Mouse (Mus musculus) neural tube, embryonic 12.5 days (tissue): ENCODE results near the gene Gm47996. TPM values are rescaled to one million over a fixed set of nuclear protein-coding genes. Genes with fewer than 3 reads are reported as not detected.

Source experiments
- ATAC-seq: fragments of 200-750 bp; cut with Nextera tagmentation; 2 replicates; pipeline ENCODE4 v1.8.0; 2017; ENCODE audit warnings: low read depth, mild to moderate bottlenecking, moderate TSS enrichment, moderate library complexity; ENCODE audit not compliant: low FRiP score
- H3K27ac ChIP-seq: fragments of 300-500 bp; sonication (generic); 2 replicates; pipeline ENCODE4 v1.5.1; 2016
- H3K27me3 ChIP-seq: fragments of 300-500 bp; sonication (generic); replicated peaks from 2 replicates; pipeline ENCODE4 v1.6.1; 2016; ENCODE audit warnings: mild to moderate bottlenecking
- H3K36me3 ChIP-seq: fragments of 300-500 bp; sonication (generic); 2 replicates; pipeline ENCODE4 v1.6.1; 2016; ENCODE audit warnings: mild to moderate bottlenecking
- H3K4me1 ChIP-seq: fragments of 300-500 bp; sonication (generic); 2 replicates; pipeline ENCODE4 v1.6.1; 2016
- H3K4me2 ChIP-seq: fragments of 300-500 bp; sonication (generic); replicated peaks from 2 replicates; pipeline ENCODE4 v1.6.1; 2016; ENCODE audit warnings: mild to moderate bottlenecking
- H3K4me3 ChIP-seq: fragments of 300-500 bp; sonication (generic); 2 replicates; pipeline ENCODE4 v1.5.1; 2016
- H3K9ac ChIP-seq: fragments of 300-500 bp; sonication (generic); 2 replicates; pipeline ENCODE4 v1.6.1; 2016; ENCODE audit warnings: mild to moderate bottlenecking
- H3K9me3 ChIP-seq: fragments of 300-500 bp; sonication (generic); 2 replicates; pipeline ENCODE4 v1.6.1; 2016; ENCODE audit warnings: mild to moderate bottlenecking
- WGBS: fragments of 180-500 bp; shearing (Covaris S2); methylation state at CpG from one replicate; pipeline ENCODE4 v1.1.7; 2016; 5-methylcytosine and 5-hydroxymethylcytosine counted together
- polyA plus RNA-seq: library from polyadenylated mRNA; unstranded; fragments of >200 nt; fragmentation: Nextera tagmentation; extraction: Ambion mirVana; gene quantifications from 2 replicates; pipeline ENCODE4 v1.2.1, GENCODE M21; 2016

Gene Gm47996
- polyA plus RNA-seq, 1 experiment from 2014 or later = not detected

- WGBS = 78% methylated on average over 13 of the region's 13 CpGs
- H3K4me1 ChIP-seq = peaks cover 4% of the 10 kb centered on the region; the same call in 1 of the 2 replicates
- no peaks in the 10 kb centered on the region for H3K9me3 ChIP-seq
- no peak overlapping the region for H3K4me3 ChIP-seq
- no peaks in the 10 kb centered on the region for H3K36me3 ChIP-seq
- no peak overlapping the region for H3K4me2 ChIP-seq
- no peak overlapping the region for H3K27ac ChIP-seq
- H3K9ac ChIP-seq = no peak overlapping the region
- H3K27me3 ChIP-seq = no peaks in the 10 kb centered on the region
- ATAC-seq = no peak
These were observed 26.4 kb downstream of the Gm47996 start for GRCm38 (mm10) chr1:151236141-151236930.

DNA sequence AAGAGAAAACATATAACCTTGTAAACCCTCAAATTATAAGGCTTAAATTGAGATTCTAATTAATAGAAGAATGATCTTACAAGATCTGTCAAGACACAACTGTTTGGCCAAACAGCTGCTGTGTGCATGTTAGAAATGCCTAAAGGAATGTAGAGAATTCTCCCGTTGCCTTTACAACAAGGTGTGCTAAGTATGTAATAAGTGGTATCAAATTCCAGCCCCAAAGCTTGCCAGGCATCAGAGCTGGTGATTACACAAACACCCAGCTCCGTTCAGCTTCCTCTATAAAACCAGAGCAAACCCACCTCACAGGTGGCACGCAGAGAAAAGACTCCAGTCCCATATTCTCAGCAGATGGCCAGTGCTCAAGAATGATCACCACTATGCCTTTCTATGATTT lies 27.8 kb downstream of the Gm47996 start:
- no peaks in the 10 kb centered on the region for H3K27me3 ChIP-seq
- ATAC-seq = no peak
- WGBS = 79% methylated on average over 3 of the region's 3 CpGs

GRCm38 (mm10) chr1:151243332-151243731 lies 33.4 kb downstream of the Gm47996 start:
- H3K27ac ChIP-seq = no peak overlapping the region
- 92% methylated on average over 4 of the region's 4 CpGs for WGBS
- H3K27me3 ChIP-seq = no peaks in the 10 kb centered on the region
- H3K4me1 ChIP-seq = no peaks in the 10 kb centered on the region
- no peak overlapping the region for H3K4me3 ChIP-seq
- ATAC-seq = no peak
- H3K9ac ChIP-seq = no peak overlapping the region
- no peaks in the 10 kb centered on the region for H3K36me3 ChIP-seq
- no peaks in the 10 kb centered on the region for H3K9me3 ChIP-seq
- H3K4me2 ChIP-seq = no peak overlapping the region

More for the DNA sequence above, 27.8 kb downstream of the Gm47996 start:
- Histone ChIP-seq H3K36me3 (no peaks in the 10 kb centered on the region), H3K4me3 (no peak overlapping the region), H3K9me3 (no peaks in the 10 kb centered on the region), H3K4me2 (no peak overlapping the region), H3K27ac (no peak overlapping the region), H3K4me1 (peaks cover 4% of the 10 kb centered on the region; the same call in 1 of the 2 replicates), H3K9ac (no peak overlapping the region)

DNA sequence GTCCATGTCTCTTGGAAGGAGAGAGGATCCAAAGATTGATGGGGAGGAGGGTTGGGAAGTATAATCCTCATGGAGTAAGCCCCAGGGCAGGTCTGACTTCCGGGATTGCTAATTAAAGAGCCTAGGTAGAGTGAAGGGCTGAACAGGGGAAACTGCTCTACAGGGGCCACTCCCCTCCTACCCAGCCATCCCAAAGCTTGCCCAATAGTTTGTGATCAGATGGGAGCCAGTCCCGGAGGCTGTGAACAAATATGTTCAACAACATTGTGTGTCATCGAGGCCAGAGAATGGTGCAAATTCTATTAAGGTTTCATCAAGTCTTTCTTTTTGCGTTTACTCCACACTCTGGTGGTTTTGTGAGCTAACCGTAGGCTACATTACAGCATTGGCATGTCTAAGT lies 34.1 kb downstream of the Gm47996 start:
- Histone ChIP-seq H3K4me3 (no peak overlapping the region), H3K4me1 (no peaks in the 10 kb centered on the region), H3K4me2 (no peak overlapping the region), H3K36me3 (no peaks in the 10 kb centered on the region), H3K27ac (no peak overlapping the region), H3K9me3 (no peaks in the 10 kb centered on the region), H3K27me3 (no peaks in the 10 kb centered on the region), H3K9ac (no peak overlapping the region)
- no peak for ATAC-seq
- 89% methylated on average over 5 of the region's 5 CpGs for WGBS

- ATAC-seq = no peak
- Histone ChIP-seq H3K27ac (no peak overlapping the region), H3K27me3 (no peaks in the 10 kb centered on the region), H3K9me3 (no peaks in the 10 kb centered on the region), H3K4me3 (no peak overlapping the region), H3K9ac (no peak overlapping the region), H3K36me3 (no peaks in the 10 kb centered on the region), H3K4me1 (no peaks in the 10 kb centered on the region), H3K4me2 (no peak overlapping the region)
- WGBS = 95% methylated on average over 4 of the region's 4 CpGs
These were observed 34.8 kb downstream of the Gm47996 start for GRCm38 (mm10) chr1:151244761-151245160.

- no peak overlapping the region for H3K4me2 ChIP-seq
- WGBS = 87% methylated on average over 10 of the region's 10 CpGs
- H3K27me3 ChIP-seq = no peaks in the 10 kb centered on the region
These were observed 35.2 kb downstream of the Gm47996 start for GRCm38 (mm10) chr1:151245165-151245564.

GRCm38 (mm10) chr1:151245846-151246245 lies 35.9 kb downstream of the Gm47996 start:
- no peak overlapping the region for H3K4me2 ChIP-seq

More at GRCm38 (mm10) chr1:151245165-151245564, 35.2 kb downstream of the Gm47996 start:
- no peak for ATAC-seq
- Histone ChIP-seq H3K4me1 (no peaks in the 10 kb centered on the region), H3K9me3 (no peaks in the 10 kb centered on the region), H3K4me3 (no peak overlapping the region), H3K27ac (no peak overlapping the region), H3K36me3 (no peaks in the 10 kb centered on the region), H3K9ac (no peak overlapping the region)

GRCm38 (mm10) chr1:151250109-151250508 lies 40.2 kb downstream of the Gm47996 start:
- Histone ChIP-seq H3K9me3 (no peaks in the 10 kb centered on the region), H3K4me2 (no peak overlapping the region), H3K4me1 (no peaks in the 10 kb centered on the region), H3K9ac (no peak overlapping the region), H3K36me3 (no peaks in the 10 kb centered on the region), H3K27me3 (no peaks in the 10 kb centered on the region), H3K4me3 (no peak overlapping the region), H3K27ac (no peak overlapping the region)
- 89% methylated on average over 3 of the region's 3 CpGs for WGBS
- ATAC-seq = no peak

More at GRCm38 (mm10) chr1:151245846-151246245, 35.9 kb downstream of the Gm47996 start:
- no peaks in the 10 kb centered on the region for H3K27me3 ChIP-seq
- ATAC-seq = no peak
- WGBS = 72% methylated on average over 2 of the region's 2 CpGs
- H3K9me3 ChIP-seq = no peaks in the 10 kb centered on the region
- H3K9ac ChIP-seq = no peak overlapping the region
- H3K4me1 ChIP-seq = no peaks in the 10 kb centered on the region
- H3K36me3 ChIP-seq = no peaks in the 10 kb centered on the region
- H3K27ac ChIP-seq = no peak overlapping the region
- no peak overlapping the region for H3K4me3 ChIP-seq

DNA sequence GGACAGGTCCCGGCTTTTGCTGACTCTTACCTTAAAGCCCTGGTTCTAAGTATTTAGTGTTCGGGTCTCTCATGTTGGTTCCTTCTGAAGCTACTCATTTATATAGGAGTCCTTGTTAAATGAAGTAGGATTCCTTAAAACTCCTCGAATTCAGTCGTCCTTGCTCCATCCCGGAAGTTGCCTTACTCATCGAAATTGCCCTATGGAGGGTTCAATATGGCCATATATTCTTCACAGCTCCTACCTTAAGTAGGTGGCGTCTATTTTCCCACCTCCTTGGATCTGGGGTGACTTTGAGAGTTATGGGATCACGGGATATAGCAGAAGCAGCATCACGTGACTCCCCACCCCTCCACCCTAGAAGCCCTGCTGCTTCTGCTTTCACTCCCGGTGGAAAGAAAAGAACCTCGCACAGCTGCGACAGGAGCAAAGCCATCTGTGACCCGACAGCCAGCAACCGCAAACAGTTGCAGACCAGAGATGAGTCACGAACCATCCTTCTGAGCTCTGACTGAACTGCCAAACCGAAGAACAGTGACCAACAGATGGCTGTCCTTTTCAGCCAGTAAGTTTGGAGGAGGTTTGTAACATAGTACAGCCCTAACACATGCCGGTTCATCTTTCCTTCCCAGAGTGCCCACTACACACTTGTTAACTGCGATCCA lies 40.7 kb downstream of the Gm47996 start:
- Histone ChIP-seq H3K27ac (no peak overlapping the region), H3K4me1 (no peaks in the 10 kb centered on the region), H3K9ac (no peak overlapping the region), H3K9me3 (no peaks in the 10 kb centered on the region), H3K27me3 (no peaks in the 10 kb centered on the region), H3K4me2 (peak overlapping the region; percentile 28; the same call in 1 of the 2 replicates), H3K36me3 (no peaks in the 10 kb centered on the region), H3K4me3 (no peak overlapping the region)
- ATAC-seq = peak; percentile 63; the same call in 1 of the 2 replicates
- 57% methylated on average over 18 of the region's 18 CpGs for WGBS

DNA sequence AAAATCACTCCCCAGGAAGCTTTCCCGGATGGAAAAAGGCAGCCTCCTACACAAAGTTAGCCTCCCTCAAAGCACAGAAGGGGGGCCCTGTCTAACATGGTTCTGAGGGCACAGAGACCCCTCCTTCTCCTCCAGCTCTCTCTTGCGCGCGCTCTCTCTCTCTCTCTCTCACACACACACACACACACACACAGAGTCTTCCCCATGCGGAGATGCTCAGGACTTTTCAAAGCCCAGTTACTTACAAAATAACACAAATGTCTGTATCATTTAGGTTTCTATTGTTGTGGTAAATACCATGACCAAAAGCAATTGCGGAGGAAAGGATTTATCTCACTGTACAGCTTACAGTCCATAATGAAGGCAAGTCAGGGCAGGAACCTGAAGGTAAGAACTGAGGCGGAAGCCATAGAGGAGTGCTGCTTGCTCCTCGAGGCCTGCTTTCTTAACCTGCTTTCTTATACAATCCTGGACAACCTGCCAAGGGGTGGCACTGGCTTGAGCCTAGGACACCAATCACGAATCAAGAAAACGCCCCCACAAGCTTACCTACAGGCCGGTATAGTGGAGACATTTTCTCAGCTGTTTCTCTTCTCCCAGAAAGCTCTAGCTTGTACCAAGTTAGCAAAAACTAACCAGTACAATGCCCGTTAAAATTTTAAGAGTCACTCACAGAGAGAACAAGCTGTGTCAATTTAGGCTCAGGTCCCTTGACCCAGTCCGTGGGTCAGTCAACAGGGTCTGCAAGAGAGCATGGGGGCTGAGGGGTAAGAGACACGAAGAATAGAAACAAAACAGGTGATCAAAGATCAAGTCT lies 41.5 kb downstream of the Gm47996 start:
- Histone ChIP-seq H3K9ac (no peak overlapping the region), H3K9me3 (no peaks in the 10 kb centered on the region), H3K36me3 (no peaks in the 10 kb centered on the region), H3K27me3 (no peaks in the 10 kb centered on the region), H3K4me3 (no peak overlapping the region), H3K4me2 (peak overlapping the region; percentile 28; the same call in 1 of the 2 replicates), H3K4me1 (no peaks in the 10 kb centered on the region), H3K27ac (no peak overlapping the region)
- 81% methylated on average over 14 of the region's 14 CpGs for WGBS
- ATAC-seq = 0 out of 2 replicates have a peak, but pooled peaks have one; percentile 26

DNA sequence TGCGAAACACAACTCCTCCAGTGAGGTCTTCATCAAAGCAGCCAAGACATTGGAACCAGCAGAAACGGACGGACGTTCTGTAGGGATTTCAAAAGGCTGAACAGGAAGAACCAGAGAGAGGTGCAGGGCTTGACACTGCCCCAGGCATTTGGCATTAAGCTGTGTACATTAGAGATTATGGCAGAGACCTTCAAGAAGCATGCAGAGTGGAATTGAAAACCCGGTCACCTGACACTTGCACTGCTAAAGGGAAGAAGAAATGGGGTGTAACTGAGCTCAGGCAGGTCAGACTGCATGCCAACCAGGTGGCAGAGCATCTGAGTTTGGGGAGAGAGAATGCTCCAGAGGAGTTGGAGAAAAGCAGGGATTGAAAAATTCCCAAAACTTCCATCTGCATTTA lies 45.5 kb downstream of the Gm47996 start:
- H3K36me3 ChIP-seq = no peaks in the 10 kb centered on the region
- WGBS = 87% methylated on average over 5 of the region's 5 CpGs
- no peak for ATAC-seq
- no peak overlapping the region for H3K4me3 ChIP-seq
- no peak overlapping the region for H3K27ac ChIP-seq
- no peaks in the 10 kb centered on the region for H3K4me1 ChIP-seq
- no peak overlapping the region for H3K4me2 ChIP-seq
- no peak overlapping the region for H3K9ac ChIP-seq
- H3K9me3 ChIP-seq = no peaks in the 10 kb centered on the region
- no peaks in the 10 kb centered on the region for H3K27me3 ChIP-seq
